Mouse (Mus musculus) lung, postnatal 0 days (tissue): Measurements from ENCODE around the gene Fam178b. TPM values are rescaled to one million over a fixed set of nuclear protein-coding genes. Genes with fewer than 3 reads are reported as not detected.
"Not testable (repeated sequence)": the region's sequence is repeated elsewhere in the genome, so short reads cannot be mapped to it uniquely, and the experiment has no call there.

Experiments used
- ATAC-seq: fragments of 200-750 bp; cut with Nextera tagmentation; 2 replicates; pipeline ENCODE4 v1.8.0; 2017; ENCODE audit warnings: moderate library complexity
- DNase-seq: peaks from one replicate; pipeline ENCODE4 v3.0.0-alpha.2; 2016; ENCODE audit warnings: low spot score
- H3K27ac ChIP-seq: fragments of 300-500 bp; sonication (generic); 2 replicates; pipeline ENCODE4 v1.5.1; 2014; ENCODE audit warnings: antibody characterized with exemption, mild to moderate bottlenecking, low read length, mixed read lengths
- H3K27me3 ChIP-seq: fragments of 300-500 bp; sonication (generic); replicated peaks from 2 replicates; pipeline ENCODE4 v1.6.1; 2014; ENCODE audit warnings: low read length, mixed read lengths; ENCODE audit not compliant: insufficient read depth
- H3K36me3 ChIP-seq: fragments of 300-500 bp; sonication (generic); 2 replicates; pipeline ENCODE4 v1.6.1; 2014; ENCODE audit warnings: low read length, mixed read lengths; ENCODE audit not compliant: insufficient read depth
- H3K4me1 ChIP-seq: fragments of 300-500 bp; sonication (generic); 2 replicates; pipeline ENCODE4 v1.6.1; 2014; ENCODE audit warnings: antibody characterized with exemption, low read depth, low read length, mixed read lengths; ENCODE audit not compliant: insufficient read depth
- H3K4me2 ChIP-seq: fragments of 300-500 bp; sonication (generic); replicated peaks from 2 replicates; pipeline ENCODE4 v1.6.1; 2014; ENCODE audit warnings: low read depth, mild to moderate bottlenecking, low read length, moderate library complexity, mixed read lengths
- H3K4me3 ChIP-seq: fragments of 300-500 bp; sonication (generic); 2 replicates; pipeline ENCODE4 v1.5.1; 2014; ENCODE audit warnings: low read depth, low read length
- H3K9ac ChIP-seq: fragments of 300-500 bp; sonication (generic); replicated peaks from 2 replicates; pipeline ENCODE4 v1.6.1; 2014; ENCODE audit warnings: low read depth, mild to moderate bottlenecking
- H3K9me3 ChIP-seq: fragments of 300-500 bp; sonication (generic); 2 replicates; pipeline ENCODE4 v1.6.1; 2016; ENCODE audit warnings: low read length, mixed read lengths
- CTCF ChIP-seq: IDR thresholded peaks from 2 replicates; pipeline ENCODE4 v1.5.1; 2016; ENCODE audit warnings: antibody characterized with exemption, mild to moderate bottlenecking
- EP300 ChIP-seq: IDR thresholded peaks from 2 replicates; pipeline ENCODE4 v1.6.1; 2016; ENCODE audit warnings: antibody characterized with exemption, mild to moderate bottlenecking, control low read depth
- WGBS: fragments of 180-500 bp; shearing (Covaris S2); extraction: QIAGEN DNeasy Blood & Tissue Kit; methylation state at CpG from one replicate; pipeline ENCODE4 v1.1.7; 2014; 5-methylcytosine and 5-hydroxymethylcytosine counted together
- polyA plus RNA-seq: library from polyadenylated mRNA; unstranded; fragments of >200 nt; fragmentation: Nextera tagmentation; extraction: Ambion mirVana; gene quantifications from 2 replicates; pipeline ENCODE4 v1.2.1, GENCODE M21; 2015

Gene Fam178b
- polyA plus RNA-seq, 1 experiment from 2014 or later: 5.1 TPM

GRCm38 (mm10) chr1:36539186-36539585 lies 143.8 kb downstream of the Fam178b start, which contains the start of gene Gm42417:
TSS of gene Gm42417 (minus strand) at chr1:36539429.
- DNase-seq: peak; percentile 92
- no peak within 1 kb of the TSS for H3K4me2 ChIP-seq
- peaks cover 11% of the 10 kb centered on the region; the same call in 1 of the 2 replicates for H3K36me3 ChIP-seq
- H3K27me3 ChIP-seq: no peaks in the 10 kb centered on the region
- WGBS: 26% methylated on average over 8 of the region's 9 CpGs
- TF ChIP-seq CTCF: no peak
- ATAC-seq: peak; percentile 93
- no peaks in the 10 kb centered on the region for H3K9me3 ChIP-seq
- peak within 1 kb of the TSS; percentile 80 for H3K27ac ChIP-seq
- peaks cover 7% of the 10 kb centered on the region; the same call in 1 of the 2 replicates for H3K4me1 ChIP-seq
- H3K4me3 ChIP-seq: no peak within 1 kb of the TSS
- H3K9ac ChIP-seq: no peak within 1 kb of the TSS

- Histone ChIP-seq H3K4me1 (peaks cover 11% of the 10 kb centered on the region; the same call in 1 of the 2 replicates), H3K9me3 (no peaks in the 10 kb centered on the region), H3K27me3 (no peaks in the 10 kb centered on the region), H3K4me3 (no peak overlapping the region), H3K36me3 (peaks cover 11% of the 10 kb centered on the region; the same call in 1 of the 2 replicates), H3K27ac (peak overlapping the region; percentile 80), H3K4me2 (no peak overlapping the region), H3K9ac (no peak overlapping the region)
- ATAC-seq (peak; percentile 51), DNase-seq (peak; percentile 49)
- no peak for TF ChIP-seq EP300
- TF ChIP-seq CTCF: no peak
- WGBS: 70% methylated on average over 4 of the region's 4 CpGs
Observed at GRCm38 (mm10) chr1:36538727-36539126, 144.3 kb downstream of the Fam178b start.

- not testable (repeated sequence) for H3K9ac ChIP-seq, DNase-seq, H3K4me2 ChIP-seq, ATAC-seq, H3K9me3 ChIP-seq, H3K27me3 ChIP-seq, H3K4me3 ChIP-seq
- 87% methylated on average over 9 of the region's 9 CpGs for WGBS
- Histone ChIP-seq H3K4me1 (peaks cover 11% of the 10 kb centered on the region; the same call in 1 of the 2 replicates), H3K27ac (peak within 1 kb of the TSS; percentile 52), H3K36me3 (peaks cover 11% of the 10 kb centered on the region; the same call in 1 of the 2 replicates)
Observed at GRCm38 (mm10) chr1:36536783-36537182, 146.2 kb downstream of the Fam178b start, which contains the start of gene Ankrd23. TSS of gene Ankrd23 (minus strand) at chr1:36536883.

- no peak overlapping the region for H3K4me3 ChIP-seq
- no peak overlapping the region for H3K9ac ChIP-seq
- no peaks in the 10 kb centered on the region for H3K9me3 ChIP-seq
- ATAC-seq (no peak), DNase-seq (no peak)
- TF ChIP-seq EP300 (no peak), CTCF (no peak)
- no peaks in the 10 kb centered on the region for H3K27me3 ChIP-seq
- peaks cover 11% of the 10 kb centered on the region; the same call in 1 of the 2 replicates for H3K4me1 ChIP-seq
- peak overlapping the region; percentile 52 for H3K27ac ChIP-seq
- H3K4me2 ChIP-seq: no peak overlapping the region
- peaks cover 11% of the 10 kb centered on the region; the same call in 1 of the 2 replicates for H3K36me3 ChIP-seq
- WGBS: 49% methylated on average over 8 of the region's 8 CpGs
Observed at GRCm38 (mm10) chr1:36536397-36536728, 146.6 kb downstream of the Fam178b start.

- Histone ChIP-seq H3K27ac (peak overlapping the region; percentile 52), H3K27me3 (no peaks in the 10 kb centered on the region), H3K4me2 (no peak overlapping the region), H3K4me3 (no peak overlapping the region), H3K4me1 (peaks cover 11% of the 10 kb centered on the region; the same call in 1 of the 2 replicates), H3K9ac (no peak overlapping the region), H3K36me3 (peaks cover 10% of the 10 kb centered on the region; the same call in 1 of the 2 replicates), H3K9me3 (no peaks in the 10 kb centered on the region)
- no peak for TF ChIP-seq EP300
- TF ChIP-seq CTCF: no peak
- DNase-seq (peak; percentile 89), ATAC-seq (peak; percentile 50)
- 69% methylated on average over 11 of the region's 11 CpGs for WGBS
Observed at GRCm38 (mm10) chr1:36535477-36536396, 147.2 kb downstream of the Fam178b start.

GRCm38 (mm10) chr1:36534595-36535058 lies 148.4 kb downstream of the Fam178b start:
- Histone ChIP-seq H3K27ac (peak overlapping the region; percentile 38; the same call in 1 of the 2 replicates), H3K27me3 (no peaks in the 10 kb centered on the region), H3K4me3 (no peak overlapping the region), H3K36me3 (peaks cover 7% of the 10 kb centered on the region; the same call in 1 of the 2 replicates), H3K9me3 (no peaks in the 10 kb centered on the region), H3K4me1 (peaks cover 11% of the 10 kb centered on the region; the same call in 1 of the 2 replicates), H3K4me2 (no peak overlapping the region), H3K9ac (no peak overlapping the region)
- TF ChIP-seq CTCF (peak; percentile 42), EP300 (no peak)
- WGBS: 47% methylated on average over 6 of the region's 6 CpGs
- DNase-seq (peak; percentile 84), ATAC-seq (peak; percentile 37)
